Mouse (Mus musculus) kidney, adult 2 months (tissue): Measurements from ENCODE around the gene Kank4.

Source experiments
- CTCF ChIP-seq: fragments of 200-500 bp; conservative IDR thresholded peaks from 2 replicates; pipeline ENCODE4 v1.5.1; 2011; ENCODE audit warnings: low read depth, mild to moderate bottlenecking, control low read depth, low read length, moderate library complexity, mixed read lengths; ENCODE audit not compliant: insufficient read depth, insufficient read length
- POLR2A ChIP-seq: fragments of 200-500 bp; IDR thresholded peaks from one replicate; pipeline ENCODE4 v1.6.1; 2011; ENCODE audit warnings: low read depth, low read length, control low read depth

DNA sequence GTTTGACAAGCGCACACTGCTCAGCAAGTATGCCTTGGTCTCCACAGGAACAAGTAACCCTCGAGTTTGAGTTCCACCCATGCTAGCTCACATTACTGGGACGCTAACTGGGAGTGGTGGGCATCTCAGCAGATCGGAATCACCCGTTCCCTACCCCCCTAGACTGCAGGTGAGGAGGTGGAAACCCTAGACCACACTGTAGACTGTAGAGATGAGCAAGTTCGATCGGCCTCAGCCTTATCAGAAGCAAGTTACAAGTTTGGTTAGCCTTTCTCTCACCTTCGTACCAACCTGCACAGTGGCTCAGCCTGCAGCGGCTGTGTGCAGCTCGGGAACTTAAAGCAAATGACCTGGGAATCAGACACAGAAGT is 98.8 kb downstream of the Kank4 start:
- TF ChIP-seq POLR2A (no peak), CTCF (no peak)
